Mouse (Mus musculus): ENCODE measurements at regions not wholly inside any gene's neighbourhood (a gene's known extent, or its start where the extent isn't known, plus 50 kb on each side); places are given as distances from the start of the nearest gene placed in this dataset.

DNA sequence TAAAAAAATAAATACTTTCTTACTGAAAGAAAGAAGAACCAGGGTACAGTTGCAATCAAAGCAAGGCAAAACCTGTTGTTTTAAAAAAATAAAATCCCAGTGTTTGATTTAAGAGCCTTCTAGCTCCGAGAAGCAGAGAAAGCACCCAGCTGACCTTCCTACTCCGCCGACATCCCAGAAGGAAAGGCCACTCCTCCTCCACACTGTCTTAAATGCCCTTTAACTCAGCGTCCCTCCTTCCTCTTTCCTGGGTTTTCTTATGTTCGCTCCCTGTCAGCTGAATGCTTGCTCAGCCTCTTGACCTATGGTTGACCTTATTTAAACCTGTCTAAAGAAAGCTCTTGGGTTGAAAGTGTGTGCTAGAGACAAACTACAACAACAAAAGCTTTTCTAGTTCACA is 79.1 kb downstream of the Sptssa start:
- no peak for DNase-seq

DNA sequence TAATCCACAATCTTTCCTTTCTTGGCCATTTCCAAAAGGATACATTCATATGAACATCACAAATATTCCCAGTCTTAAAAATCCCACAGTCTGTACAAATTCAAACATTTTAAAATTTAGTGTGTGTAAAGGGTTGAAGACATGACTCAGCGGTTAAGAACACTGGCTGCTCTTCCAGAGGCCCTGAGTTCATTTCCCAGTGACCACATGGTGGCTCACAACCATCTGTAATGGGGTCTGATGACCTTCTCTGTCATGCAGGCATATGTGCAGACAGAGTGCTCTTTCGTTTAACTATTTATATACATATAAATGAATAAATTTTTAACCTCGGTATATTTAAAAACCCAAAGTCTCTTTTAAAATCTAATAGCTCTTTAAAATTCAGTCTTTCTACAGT is 79.6 kb downstream of the Sptssa start:
- no peak for DNase-seq

DNA sequence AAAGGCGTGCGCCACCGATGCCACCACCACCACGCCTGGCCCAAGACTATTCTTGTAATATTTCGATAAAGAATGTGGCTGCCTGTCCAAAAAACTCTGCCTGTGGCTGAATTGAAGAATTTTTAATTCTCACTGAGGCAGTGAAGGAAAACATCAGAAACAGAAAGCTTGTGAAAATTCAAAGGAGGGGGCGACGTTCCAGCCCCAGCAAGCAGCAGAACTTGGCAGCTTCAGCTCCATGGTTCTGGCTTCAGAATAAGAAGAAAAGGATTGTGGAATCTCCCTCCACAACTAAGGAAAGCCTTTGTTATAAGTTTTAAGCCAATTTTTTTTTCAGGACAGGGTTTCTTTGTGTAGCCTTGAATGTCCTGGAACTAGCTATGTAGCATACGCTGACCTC is 83.5 kb downstream of the Sptssa start:
- no peak for DNase-seq

DNA sequence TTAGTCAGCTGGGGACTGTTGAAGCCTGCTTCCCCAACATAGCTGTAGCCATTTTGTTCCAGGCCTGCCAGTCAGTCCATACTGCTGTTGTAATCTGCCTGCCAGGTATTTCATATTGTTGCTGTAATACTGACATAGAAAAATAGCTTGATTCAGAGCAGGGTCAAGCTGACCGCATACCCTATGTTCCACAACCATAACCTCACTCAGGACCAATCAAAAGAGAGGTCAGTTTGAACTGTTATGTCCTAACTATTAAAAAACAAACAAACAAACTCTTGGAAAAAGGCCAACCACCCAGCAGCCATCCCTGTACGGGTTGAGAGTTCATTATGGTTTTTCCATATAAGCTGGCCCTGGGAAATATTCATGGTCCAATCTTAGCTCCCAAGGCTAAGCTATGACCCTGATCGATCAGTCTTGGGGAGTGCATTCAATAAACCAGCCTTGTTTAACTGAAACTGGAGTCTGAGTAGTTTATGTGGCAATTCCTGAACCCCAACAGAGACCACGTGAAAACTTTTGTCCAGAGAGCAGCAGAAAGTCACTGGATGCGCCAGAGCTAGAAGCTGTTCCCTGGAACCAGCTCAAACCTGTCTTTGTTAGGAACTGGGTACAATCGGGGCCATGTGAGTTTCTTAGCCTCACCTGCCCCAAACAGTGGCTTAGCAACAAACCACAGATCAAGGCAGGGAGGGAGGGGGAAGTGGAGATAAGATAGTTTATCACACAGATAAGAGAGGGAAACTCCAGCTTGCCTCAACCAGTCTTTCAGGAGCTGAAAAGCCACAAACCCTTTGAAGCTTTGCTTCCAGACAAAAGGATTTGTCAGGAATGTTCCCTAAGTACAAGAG is 88.1 kb downstream of the Sptssa start:
- DNase-seq: no peak

DNA sequence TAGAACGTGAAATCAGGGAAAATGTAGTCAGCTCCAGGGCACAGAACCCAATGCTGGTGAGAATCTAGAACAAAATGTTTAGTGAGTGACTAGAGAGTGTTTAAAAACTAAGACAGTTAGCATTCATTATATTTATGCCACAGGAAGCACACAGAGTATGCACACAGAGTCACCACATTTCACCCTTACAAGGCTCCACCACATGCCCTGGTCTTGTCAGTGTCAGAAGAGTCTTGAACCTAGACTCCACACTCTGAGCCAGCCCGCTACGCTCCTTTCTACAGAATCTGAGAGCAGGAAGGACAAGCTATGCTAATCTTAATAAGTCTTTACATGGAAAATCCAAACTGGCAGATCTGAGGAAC is 89.0 kb downstream of the Sptssa start:
- DNase-seq: no peak

DNA sequence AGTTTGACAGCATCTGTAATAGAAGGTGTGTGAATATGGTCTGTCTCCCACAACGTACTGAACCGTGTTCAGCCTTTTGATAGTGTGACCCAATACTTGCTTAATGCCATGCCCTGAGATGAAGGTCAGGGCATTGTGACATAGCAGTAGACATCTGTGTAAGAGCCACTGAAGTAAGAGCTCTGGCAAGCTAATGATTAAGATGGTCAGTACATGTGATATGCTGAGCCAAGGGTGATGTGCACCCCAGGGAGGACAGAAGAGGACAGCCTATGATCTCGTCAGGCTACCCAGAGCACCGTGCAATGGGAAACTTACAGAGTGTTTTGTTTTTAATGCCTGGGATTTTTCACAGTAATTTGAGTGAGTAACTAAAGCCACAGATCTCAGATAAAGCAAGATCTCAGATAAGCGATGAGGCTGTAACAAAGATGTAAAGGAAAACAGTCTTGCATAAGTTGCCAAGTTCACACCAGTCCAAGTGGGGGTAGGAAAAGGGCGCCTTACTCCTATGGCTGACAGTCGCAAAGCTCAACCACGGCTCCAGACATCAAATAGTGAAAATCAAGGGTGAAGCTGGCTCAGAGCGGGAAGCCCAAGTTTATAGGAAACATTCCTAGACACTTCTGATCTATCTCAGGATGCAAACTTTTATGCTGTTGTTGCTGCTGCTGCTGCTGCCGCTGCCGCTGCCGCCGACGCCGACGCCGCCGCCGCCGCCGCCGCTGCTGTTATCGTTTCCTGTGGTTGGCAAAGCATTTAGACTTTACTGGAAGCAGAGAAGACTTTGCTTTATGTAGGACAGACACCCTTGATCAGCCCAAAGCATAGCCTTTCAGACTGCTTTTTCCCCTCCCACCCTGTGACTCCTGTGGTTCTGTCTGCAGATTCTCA is 89.6 kb downstream of the Sptssa start:
- no peak for DNase-seq

DNA sequence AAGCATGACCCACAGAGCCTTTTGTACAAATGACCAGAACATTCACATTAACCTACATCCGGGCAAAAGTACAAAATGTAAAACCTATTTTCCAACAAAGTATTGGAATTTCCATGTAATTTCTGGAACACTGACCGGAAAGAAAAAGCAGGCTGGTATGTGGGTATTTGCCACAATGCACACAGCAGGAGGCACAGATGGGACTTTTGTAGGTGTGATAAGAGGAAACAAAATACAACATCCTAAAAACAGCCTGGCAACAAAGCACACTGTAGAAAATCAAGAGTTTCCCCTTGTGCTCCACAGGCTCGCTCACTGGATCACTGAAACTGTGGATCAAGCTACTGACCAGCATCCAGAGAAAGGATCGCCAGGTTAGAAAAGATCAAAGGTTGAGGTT is 94.4 kb downstream of the Sptssa start:
- DNase-seq: no peak

DNA sequence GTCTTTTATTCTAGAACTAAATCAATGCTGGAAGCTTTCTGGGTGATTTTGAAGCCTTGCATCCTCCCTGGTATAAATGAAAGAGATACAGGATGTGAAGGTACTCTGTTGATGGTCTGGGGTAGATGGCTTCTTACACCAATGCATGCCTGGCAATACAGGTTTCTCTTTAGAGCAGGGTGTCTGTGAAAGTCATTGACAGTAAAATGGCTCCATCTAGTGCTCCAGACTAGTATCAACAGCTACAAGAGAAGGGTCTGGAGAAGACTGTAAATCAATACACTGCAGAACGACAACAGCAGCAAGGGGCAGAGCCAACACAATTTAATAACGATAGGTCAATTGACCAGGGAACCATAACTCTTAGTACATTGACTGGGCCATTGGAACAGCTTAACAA is 98.3 kb downstream of the Sptssa start:
- no peak for DNase-seq

DNA sequence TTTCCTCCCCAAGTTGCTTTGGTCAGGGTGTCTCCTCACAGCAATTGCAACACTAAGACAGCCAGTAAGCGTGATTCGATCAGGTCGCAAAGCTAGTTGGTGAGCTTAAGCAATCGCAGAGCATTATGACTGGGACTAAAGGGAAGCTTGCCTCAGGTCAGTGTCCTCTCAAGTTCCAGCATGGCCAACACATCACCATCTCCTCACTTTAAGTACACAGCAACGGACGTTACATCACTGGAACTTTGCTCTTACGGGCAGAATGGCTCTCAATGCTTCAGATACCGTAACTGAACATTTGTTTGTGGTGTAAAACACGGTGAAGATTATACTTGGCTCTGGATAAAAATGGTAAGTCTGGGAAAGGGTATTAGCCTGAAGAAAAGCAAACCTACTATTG is 106.7 kb downstream of the Sptssa start:
- no peak for DNase-seq

DNA sequence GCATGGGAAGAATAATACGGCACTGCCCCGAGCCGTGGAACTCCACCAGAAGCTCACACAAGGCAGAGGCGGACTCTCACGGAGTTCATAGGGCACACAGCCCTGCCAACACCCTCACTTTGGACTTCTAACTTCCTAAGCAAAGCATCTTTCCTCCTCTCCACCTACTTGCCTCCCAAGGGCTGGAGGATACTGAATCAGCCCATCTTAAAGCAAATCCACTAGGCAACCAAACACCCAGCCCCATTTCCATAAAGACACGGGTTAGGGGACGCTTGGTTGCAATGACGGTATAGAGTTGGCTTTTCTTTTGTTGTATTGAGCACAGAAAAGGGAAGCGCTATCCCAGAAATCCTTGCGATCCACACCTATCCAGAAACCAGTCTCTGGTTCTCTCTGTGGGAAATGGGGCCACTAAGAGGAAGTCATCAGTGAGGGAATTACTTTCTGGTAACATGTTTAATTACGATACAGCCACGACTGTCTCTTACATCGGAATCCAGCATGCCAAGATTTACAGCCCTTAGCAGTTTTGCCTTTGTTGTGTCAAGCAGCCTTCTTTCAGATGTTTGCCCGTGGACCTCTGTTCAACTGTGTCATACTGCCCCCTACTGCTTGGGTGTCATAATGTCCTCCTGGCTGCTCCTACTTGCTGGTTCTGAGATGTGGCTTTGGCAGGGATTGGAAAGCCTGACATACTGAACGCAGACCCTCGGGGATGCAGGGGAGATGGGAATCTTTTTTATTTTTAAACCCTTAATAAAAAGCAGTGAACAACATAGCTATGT is 110.4 kb downstream of the Sptssa start:
- peak; percentile 20 to 39 for DNase-seq

DNA sequence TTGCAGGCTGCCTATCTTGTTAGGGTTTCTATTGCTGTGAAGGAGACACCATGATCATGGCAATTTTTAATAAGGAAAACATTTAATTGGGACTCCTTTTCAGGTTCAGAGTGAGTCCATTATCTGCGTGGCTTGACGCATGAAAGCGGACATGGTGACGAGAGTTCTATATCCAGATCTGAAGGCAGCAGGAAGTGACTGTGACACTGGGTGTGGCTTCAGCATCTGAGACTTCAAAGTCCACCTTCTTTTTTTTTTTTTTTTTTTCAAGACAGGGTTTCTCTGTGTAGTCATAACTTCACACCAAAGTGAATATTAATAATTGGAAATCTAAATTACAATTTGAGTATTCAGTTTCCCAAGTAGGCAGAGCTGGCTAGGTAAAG is 118.1 kb downstream of the Sptssa start:
- no peak for DNase-seq

DNA sequence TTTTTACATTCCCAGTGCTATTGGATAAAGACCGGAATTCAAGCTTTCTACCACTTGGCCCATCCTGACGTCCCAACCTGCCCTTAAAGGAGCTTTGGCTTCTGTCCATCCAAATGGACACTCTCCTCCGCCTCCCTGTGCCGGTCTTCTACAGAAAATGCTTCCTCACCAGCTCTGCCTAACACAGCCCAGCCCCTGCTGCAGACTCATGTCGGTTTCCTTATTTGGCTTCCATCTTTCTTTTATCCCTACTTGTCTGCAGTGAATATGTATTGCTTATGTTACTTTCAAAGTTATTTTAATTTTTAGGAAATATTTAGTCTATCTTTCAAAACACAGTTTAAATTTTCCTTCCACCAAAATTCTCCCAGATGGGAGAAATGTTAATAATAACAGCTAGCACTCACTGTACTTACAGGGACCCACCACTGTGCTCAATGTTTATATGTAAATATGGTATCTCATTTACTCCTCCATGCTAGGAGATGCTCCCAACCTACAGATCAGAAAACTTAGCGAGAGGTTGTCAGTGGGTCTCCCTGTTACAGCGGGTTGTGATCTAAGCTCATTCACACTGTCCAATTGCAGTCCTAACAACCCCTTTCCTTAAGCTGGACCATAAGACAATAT is 118.6 kb downstream of the Sptssa start:
- no peak for DNase-seq

DNA sequence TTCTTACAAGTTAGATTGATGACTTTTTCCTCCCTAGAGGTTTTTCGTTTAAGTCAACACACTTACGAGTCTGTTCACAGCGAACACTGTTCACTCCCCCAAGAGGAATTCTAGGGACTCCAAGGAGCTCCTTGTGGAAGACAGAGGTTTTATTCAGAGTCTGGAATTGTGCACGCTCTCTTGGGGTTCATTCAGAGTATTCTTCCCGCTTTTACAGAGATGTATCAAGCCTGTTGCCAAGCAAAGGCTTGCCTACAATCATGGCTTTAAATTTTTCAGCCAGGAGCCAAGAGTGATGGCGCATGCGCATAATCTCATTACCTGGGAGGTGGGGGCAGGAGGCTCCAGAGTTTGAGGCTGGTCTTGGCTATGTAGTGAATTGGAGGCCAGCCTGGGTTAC is 119.4 kb downstream of the Sptssa start:
- no peak for DNase-seq

DNA sequence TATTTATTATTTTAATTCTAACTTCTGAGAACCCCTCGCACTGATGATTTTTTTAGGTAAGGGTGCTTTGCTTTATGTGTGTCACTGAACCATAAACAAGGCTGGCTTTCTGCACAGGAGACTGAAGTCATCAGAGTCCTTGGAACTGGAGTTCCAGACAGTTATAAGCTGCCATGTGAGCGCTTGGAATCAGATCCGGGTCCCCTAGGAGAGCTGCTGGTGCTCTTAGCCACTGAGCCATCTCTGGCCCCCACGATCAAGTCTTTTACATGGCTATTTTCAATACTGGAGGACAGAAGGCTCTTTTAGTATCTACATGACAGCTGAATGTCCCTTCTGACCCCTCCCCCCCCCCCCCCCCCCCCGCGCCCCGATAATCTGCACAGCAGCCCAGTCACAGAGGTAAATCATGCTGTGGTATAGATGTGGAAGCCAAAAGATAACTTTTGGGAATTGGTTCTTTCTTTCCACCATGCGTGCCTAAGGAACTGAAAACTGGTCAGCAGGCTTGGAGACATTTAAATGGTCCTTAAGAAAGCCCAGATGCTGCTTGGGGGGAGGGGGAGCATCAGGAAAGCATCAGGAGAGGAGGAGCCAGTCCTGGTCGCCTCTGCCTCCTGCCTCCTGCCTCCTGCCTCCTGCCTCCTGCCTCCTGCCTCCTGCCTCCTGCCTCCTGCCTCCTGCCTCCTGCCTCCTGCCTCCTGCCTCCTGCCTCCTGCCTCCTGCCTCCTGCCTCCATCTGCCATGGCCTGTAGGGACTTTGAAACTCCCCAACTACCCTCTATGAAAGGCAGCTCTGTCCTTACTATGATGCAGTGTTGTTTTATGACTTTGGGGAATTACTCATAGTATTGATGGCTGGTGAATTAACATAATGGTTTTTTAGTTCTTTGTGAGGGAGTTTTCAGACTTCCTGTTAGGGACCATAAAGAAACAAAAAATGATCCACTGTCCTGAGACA is 120.5 kb downstream of the Sptssa start:
- no peak for DNase-seq

DNA sequence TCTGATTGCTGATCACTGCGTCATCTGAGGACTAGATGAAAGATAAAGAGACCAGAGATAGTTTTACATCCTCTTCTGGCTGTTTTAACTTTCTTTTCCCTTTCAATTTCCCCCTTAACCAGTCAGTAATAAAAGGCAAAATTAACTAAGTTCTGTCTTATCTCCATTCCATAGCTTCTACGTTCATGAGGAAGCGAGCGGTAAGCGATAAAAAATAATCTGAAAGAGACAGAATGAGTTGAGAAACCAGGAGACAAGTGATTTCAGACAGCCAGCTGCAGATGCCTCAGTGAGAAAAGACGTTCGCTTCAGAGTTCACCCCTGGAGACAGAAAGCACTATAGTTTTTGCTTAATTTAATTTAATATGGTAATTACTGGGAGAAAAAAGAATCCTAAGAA is 121.5 kb downstream of the Sptssa start:
- DNase-seq: no peak

DNA sequence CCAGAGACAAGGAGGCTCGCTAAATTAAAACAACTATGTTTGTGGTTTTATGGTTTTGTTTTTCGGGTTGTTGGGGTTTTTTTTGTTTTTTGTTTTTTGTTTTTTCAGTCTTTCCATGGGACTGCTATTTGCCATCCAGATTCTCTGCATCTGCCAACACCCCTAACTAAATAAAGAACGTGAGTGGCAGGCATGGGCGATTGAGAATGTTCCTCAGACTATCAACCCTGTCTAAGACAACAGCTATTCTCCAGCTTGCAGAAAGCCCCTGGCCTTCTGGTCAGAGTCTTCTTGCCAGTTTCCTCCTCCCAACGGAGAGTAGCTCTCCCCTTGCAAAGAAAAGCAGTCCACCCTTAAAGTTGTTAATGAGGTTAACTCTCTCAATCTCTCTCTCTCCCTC is 123.2 kb downstream of the Sptssa start:
- no peak for DNase-seq

DNA sequence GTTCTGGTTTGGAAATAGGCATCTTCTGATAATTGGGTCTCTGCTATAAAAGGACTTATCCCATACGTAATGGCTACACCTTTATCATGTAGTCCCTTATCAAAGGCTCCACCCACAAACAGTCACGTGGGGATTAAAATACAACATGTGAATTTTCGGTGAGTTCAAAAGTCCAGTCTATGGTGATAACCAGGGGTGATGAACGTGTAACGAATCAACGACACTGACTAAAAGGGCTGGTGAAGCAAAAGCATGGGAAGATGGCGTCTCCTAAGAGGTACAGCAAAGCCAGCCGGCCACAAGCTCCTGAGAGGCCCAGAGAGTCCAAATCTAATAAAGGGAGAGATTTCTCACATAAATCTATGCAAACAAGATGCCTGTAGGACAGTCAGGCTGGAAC is 124.3 kb downstream of the Sptssa start:
- no peak for DNase-seq

DNA sequence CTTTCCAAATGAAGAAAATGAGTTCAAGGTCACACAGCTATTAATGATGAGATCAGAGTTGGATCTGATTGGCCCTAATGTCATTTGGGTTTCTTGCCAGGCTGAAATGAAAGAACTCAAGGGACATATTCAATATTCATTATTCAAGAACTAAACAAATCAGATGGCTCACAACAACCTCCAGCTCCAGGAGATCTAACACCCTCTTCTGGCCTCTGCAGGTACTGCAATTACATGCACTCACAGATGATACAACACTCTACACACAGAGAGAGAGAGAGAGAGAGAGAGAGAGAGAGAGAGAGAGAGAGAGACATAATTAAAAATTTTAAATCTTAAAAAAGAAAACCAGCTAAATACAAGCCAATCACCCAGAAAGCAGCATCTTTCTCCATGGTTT is 128.3 kb downstream of the Sptssa start:
- DNase-seq: no peak

DNA sequence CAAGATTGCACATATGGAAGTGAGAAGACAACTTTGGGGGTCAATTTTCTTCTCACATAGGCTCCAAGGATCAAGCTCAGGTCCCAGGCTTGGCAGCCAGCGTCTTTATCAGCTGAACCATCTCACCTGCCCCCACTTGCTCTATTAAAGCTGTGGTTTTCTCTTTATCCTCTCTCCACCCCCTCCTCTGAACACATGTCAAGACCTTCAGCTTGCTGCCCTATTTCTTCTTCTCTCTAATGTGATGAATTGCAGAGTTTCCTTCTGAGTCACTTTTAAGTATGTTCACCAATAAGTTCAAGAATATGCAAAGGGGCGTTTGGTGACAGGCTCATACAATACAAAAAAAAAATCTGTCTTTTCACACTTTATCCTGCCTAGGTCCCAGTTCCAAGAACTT is 128.8 kb downstream of the Sptssa start:
- DNase-seq: no peak

DNA sequence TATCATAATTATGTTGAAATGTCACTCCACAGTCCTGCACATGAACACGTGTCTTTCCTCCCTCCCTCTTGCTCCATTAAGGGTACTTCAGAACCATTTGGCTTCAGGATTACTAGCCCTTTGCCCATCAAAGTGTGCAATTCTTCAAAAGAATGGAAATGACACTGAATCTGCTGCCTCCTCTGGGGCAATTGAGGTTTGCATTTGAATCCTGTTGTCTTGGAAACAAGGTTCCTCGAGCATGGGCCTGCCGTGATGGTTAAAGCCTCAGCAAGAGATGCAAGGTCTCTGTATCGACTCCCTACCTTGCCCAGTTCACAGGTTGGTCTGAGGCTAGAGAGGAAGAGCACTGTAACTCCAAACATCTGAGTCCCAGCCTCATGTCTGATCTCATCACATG is 136.0 kb downstream of the Sptssa start:
- DNase-seq: no peak

DNA sequence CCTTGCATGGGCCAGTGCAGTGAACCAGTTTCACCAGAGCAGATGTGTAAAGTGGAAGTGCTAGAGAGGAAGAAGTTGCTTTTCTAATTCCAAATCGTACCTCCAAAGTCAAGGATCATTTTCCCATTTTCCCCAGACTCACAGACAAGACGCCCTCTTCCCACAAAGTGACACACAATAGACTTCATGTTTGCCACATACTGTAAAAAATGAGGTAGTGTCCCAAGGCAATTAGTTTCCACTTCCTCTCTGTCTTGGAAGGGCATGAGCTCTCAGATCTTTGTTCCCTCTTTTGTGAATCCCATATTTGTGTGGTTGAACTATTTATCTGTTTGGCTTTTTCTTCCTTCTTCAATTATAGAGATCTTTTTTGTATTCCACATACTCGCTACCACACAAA is 137.0 kb downstream of the Sptssa start:
- DNase-seq: no peak

DNA sequence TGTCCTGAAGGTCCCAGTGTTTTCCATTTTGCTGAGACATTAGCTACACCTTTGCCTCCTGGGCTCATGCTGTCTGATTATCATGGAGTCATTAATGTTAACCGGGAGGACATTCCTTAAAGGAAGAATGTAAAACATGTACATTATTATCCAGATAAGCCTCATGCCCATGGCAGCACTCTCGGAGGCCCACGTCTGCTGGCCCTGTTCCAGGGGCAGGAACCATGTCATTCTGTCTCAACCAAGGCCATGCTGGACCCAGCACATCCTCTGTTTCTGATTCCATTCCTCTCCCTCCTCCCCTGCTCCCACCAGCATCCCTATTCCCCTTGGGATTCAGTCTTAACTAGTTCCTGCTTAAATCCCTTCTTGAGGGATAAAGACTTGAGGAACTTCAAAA is 139.1 kb downstream of the Sptssa start:
- no peak for DNase-seq
